Mouse (Mus musculus): ENCODE results near the gene Ifnar1. TPM values are rescaled to one million over a fixed set of nuclear protein-coding genes. Genes with fewer than 3 reads are reported as not detected.
A peak's percentile ranks its signal among the peaks of the same experiment; 100 is the strongest.

The Ifnar1 gene
- total RNA-seq, 2 experiments from 2014 or later: 66.2 to 78.5 TPM

DNA sequence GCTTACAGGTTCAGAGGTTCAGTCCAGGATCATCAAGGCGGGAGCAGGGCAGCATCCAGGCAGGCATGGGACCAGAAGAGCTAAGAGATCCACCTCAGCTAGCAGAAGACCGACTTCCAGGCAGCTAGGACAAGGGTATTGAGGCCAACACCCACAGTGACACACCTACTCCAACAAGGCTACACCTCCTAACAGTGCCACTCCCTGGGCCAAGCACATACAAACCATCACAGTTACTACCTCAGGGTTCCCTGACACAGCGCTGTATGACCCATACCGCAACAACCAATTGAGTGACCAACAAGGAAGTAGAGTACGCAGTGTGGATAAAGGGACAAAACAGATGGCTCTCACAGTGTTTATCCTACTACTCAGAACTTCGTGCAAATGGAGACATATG, 51.3 kb downstream of the Ifnar1 start:
- no peak for ATAC-seq (ENCODE audit: poor library complexity, severe bottlenecking)

DNA sequence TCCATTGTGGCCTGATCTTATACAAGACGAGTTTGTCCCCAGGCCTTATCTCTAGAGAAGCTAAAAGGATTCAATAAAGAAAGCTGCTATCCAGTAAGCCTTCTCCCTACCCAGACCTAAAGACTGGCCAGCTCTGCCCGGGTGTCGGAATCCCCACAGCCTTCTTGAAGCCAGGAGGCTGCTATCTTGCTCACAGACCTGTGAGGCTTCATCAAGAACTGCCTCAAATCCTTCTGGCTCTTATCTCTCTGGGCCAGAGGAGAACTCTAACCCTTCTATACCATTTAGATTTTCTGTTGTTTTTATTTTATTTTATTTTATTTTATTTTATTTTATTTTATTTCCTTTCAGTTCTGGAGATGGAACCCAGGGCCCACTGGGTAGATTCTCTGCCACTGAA, 52.0 kb downstream of the Ifnar1 start:
- ATAC-seq (ENCODE audit: poor library complexity, severe bottlenecking): no peak

DNA sequence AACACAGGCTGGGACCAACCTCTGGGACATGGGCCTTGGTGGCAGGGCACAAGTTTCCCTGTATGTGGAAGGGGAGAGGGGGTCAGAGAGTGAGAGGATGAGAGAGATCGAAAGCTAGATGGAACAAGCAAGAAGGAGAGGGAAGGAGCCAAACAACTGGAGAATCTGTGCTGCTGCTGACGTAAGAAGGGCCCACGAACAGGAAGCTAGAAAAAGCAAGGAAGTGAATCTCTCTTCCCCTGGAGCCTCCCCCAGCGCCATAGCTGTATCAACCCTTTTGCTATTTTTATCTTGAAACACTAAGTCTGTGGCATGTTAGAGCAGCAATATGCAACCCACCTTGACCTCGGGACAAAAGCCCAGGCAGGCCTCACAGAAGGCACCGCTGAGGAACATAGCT, 53.0 kb downstream of the Ifnar1 start:
- peak; percentile 79 for ATAC-seq (ENCODE audit: poor library complexity, severe bottlenecking)

DNA sequence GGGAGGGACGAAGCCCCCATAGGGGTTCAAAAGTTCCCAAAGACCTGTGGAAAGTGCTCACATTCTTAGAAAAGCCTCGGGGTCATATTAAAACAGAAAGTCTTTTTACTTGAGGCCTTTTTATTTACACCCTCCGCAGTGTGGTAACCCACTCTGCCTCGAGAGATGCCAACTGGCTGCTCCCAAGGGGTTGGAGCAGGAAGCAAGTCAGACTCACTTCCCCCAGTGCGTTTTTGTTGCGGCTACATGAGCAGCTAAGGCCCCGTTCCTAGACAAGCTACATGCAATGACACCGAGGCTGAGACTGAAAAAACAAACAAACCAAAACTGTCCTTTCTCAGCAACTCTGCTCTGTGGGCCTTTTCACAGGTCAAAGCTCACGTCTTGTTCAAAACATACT, 53.5 kb downstream of the Ifnar1 start:
- ATAC-seq (ENCODE audit: poor library complexity, severe bottlenecking): peak; percentile 56

DNA sequence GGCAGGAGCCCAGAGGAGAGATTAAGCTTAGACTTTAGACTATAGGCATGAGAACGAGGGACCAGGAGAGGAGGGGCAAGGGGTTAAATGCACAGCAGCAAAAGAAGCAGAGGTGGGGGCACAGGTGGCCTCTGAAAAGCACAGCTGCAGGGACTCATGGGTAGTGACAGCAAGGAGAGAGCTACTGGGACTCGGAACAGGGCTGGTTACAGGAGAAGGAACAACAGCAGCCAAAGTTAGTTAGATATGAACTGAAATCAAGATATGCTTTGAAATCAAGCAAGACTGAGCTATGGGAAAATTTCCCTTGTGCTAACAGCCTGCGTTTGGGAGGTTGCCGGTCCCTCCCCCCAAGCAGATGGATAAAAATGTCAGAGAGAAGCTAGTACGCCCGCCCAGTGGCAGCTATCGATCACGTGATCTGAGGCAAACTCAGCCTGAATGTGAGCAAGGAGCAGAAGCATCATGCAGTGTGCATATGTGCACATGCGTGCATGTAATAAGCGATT, 56.6 kb downstream of the Ifnar1 start:
- ATAC-seq (ENCODE audit: poor library complexity, severe bottlenecking): no peak

DNA sequence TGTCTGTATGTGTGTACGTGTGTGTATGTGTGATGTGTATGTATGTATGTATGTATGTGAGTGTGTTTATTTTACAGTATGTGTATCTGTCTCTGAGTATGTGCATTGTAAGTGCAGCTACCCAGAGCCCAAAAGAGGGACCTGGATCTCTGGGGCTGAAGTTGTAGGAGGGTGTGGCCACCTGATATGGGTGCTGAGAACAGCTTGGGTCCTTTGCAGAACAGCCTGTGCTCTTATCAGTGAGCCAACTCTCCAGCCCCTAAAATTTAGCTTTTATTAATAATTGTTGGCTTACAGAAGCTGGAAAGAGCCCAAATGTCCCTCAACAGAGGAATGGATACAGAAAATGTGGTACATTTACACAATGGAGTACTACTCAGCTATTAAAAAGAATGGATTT, 58.6 kb downstream of the Ifnar1 start:
- no peak for ATAC-seq (ENCODE audit: poor library complexity, severe bottlenecking)

DNA sequence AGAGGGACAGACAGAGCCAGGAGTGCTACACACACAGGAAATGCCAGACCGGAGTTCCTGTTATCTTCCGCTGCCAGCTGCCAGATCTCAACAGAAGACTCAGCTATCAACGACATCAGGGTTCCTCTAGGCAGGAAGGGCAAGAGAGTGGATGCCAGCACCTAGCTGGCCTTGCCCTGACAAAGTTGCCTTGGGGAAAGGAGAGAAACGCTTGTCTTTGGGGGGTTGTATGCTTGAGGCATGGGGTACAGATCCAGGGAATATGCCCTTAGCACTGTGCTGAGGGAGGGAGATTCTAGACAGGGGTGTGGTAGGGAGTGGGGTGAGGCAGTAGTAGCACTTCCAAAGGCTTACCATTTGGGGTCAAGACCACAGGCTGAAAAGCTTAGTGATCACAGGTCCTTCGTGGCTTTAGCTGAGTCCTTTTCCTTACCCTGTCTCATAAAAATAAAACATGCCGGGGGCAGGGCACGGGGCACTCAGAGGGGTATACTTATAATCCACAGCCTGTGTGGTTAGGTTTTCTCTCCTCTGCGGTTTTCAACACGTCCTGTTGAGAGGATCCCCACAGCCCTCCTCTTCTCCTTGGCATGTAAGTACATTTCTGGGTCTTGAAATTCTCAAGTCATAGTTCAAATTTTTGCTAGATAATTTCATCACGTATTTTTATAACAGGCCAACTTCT, 60.7 kb downstream of the Ifnar1 start:
- ATAC-seq (ENCODE audit: poor library complexity, severe bottlenecking): peak; percentile 36

DNA sequence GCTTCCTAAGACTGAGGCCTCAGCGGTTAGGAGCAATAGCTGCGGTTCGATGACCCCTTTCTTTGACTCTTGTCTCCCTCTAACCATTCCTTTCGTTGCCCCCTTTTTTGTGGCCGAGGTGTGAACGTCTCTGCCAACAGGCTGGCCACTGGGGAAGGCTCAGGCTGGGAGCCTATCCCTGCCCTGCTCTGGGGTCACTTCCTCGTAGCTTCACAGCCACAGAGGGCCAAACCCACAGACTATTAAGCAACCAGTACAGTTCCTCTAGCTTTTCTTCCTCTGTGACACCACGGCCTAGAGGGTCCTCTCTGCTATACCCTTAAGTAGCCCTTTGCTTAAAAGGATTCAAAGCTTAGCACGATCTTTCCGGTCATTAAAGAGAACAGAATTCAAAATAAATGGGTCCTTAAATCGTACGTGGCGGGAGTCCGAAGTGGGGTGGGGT, 61.4 kb downstream of the Ifnar1 start:
- ATAC-seq (ENCODE audit: poor library complexity, severe bottlenecking): peak; percentile 78

DNA sequence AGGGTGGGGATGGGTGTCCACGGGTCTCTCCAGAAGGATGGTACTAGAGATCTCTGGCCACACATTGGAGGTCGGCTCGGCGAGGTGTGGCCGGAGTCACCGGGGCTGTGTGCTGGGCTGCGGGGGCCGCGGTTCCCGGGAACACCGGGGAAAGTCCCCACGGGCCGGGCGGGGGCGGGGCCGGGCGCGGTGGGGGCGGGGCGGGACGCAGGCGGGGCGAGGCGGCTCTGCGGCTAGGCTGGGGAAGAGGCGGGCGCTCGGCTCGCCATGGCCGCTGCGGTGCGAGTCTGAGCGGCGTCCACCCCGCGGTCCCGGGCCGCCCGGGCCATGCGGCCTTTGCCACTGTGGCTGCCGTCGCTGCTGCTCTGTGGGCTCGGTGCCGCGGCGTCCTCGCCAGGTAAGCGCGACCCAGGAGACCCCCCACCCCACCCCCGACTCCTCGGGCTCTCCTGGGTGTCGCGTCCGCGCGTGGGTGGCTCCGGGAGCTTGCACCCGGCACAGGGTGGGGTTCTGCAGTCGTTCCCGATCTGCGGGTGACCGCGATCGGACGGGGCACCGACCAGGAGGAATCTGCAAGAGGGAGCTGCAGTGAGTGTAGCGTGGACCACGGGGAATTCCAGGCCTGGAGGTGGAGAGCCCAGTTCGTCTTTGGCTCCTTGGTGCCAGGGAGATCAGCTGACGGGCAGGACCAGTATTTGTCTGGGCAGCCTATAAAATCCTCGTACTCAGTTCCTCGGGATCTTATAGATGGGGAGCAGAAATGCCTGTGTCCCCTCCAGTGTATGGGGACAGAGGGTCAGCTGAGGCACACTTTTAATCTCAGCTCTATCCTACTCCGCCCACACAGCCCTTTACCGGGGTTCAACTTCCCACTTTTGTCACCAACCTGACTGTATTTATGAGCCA, 62.1 kb downstream of the Ifnar1 start, which contains the start of gene Ifngr2:
Ifngr2 (plus strand) TSS at position 237 of the 906 bp plus-strand sequence.
- ATAC-seq (ENCODE audit: poor library complexity, severe bottlenecking): peak; percentile 51

DNA sequence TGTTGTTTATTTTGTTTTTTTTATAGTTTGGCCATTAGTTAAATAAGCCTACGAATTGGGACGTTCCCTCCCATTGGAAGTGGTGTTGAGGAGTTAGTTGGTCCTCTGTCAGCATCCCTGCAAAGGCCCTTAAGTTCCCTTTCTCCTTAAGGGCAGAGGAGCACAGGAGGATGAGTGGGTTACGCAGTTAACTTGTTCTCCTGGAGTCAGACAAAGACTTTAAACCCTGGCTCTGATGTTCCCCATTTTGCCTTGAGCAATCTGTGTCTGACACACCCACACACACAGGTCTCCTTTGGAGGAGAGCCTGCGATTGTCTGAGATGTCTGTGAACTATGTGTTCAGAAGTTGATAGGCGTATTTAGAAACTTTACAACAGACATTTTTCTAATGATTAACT, 62.9 kb downstream of the Ifnar1 start:
- peak; percentile 47 for ATAC-seq (ENCODE audit: poor library complexity, severe bottlenecking)

DNA sequence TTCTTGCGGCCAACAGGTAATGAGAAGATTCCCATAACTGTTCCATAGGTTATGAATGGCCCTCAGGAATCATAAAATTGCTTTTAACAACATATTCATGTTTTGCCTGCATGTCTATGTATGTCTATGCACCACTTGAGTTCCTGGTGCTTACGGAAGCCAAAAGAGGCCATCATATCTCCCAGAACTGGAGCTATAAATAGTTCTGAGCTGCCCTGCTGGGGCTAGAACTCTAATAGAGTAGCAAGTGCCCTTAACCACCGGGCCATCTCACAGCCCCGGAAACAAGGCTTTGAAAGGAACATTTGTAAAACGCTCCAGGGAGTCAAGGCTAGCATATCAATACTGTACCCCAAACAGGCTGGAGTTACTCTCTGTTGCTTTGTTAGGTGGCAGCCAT, 63.5 kb downstream of the Ifnar1 start:
- ATAC-seq (ENCODE audit: poor library complexity, severe bottlenecking): no peak

DNA sequence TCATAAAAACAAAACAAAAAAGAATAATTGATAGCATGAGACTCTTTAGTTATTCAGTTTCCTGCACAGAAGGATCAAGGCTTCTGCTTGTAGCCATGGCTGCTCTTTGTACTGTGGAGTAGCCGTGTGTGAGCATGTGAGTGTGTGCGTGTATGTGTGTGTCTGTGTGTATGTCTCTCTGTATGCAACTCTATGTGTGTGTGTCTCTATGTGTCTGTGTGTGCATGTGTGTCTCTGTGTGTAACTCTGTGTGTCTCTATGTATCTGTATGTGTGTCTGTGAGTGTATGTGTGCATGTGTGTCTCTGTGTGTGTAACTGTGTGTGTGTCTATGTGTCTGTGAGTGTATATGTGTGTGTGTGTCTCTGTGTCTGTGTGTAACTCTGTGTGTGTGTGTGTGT, 64.0 kb downstream of the Ifnar1 start:
- no peak for ATAC-seq (ENCODE audit: poor library complexity, severe bottlenecking)

DNA sequence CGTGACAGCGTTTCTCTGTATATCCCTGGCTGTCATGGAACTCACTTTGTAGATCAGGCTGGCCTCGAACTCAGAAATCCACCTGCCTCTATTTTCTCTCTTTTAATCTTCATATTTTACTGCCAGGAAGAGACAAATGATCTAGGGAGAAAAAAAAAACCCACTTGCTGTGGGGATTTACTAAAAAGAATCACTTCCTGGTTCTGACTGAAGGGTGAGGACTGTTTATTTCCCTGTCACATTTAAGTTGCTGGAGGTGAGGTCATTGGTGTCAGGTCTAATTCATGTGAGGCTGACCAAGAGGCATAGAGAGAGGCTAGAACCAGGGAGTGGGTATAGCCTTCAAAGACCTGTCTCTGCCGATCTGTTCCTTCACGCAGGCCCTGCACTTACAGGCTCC, 64.6 kb downstream of the Ifnar1 start:
- ATAC-seq (ENCODE audit: poor library complexity, severe bottlenecking): no peak

DNA sequence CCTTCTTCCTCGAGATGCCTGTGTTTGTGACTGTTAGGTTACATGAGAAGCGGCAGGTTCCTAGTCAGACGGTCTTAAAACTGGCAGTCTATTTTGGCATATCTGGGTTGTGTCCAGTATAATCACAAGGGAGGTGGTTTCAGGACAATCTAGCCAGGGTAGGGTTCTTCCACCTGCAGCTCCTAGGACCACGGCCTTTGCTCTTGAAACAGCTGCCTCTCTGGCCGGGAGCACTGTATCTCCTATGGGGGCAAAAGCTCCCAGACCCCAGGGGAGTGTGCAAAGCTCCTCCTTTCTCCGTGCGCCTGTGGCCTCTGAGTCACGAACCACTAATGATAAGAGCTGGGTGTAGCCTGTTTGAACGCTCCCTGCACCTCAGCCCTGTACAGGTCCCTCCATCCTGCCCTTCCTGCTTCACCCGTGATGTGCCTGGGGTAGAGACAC, 66.1 kb downstream of the Ifnar1 start:
- no peak for ATAC-seq (ENCODE audit: poor library complexity, severe bottlenecking)

DNA sequence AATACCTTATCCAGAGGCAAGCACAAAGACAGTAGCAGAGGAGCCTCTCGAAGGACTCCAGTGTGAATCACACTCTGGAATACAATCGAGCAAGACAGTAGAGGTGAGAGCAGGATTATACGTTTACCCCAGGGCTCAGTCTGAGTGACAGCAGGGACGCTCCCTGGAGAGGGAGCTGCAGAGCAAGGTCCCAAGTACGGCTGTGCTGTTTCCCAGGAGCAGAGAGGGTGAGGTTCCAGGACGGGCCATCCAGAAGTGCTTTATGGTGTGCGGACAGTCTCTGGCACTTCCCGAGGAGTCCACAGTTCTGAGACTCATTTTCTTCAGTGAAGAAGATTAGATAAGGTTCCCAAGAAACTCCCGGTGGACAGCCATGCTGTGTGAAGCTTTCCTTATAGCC, 67.0 kb downstream of the Ifnar1 start:
- ATAC-seq (ENCODE audit: poor library complexity, severe bottlenecking): no peak

DNA sequence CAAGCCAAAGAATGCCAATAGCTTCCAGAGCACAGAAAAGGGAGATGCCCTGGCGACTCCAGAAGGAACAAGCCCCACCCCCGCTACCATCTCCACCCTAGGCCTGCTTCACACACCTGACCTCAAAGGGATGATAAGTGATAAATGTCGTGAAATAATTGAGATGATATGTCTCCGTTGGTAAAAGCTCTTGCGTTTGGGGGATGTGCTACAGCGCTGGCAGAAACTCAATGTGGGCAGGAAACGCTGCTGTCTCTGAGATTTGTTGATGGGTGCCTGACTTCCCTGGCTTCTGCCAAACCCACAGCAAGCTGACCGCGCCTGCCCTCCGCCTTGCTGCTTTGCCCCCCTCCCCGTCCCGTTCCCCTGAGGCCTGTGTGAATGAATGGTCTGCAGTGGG, 68.6 kb downstream of the Ifnar1 start:
- 0 out of 2 replicates have a peak, but pooled peaks have one; percentile 20 for ATAC-seq (ENCODE audit: poor library complexity, severe bottlenecking)

DNA sequence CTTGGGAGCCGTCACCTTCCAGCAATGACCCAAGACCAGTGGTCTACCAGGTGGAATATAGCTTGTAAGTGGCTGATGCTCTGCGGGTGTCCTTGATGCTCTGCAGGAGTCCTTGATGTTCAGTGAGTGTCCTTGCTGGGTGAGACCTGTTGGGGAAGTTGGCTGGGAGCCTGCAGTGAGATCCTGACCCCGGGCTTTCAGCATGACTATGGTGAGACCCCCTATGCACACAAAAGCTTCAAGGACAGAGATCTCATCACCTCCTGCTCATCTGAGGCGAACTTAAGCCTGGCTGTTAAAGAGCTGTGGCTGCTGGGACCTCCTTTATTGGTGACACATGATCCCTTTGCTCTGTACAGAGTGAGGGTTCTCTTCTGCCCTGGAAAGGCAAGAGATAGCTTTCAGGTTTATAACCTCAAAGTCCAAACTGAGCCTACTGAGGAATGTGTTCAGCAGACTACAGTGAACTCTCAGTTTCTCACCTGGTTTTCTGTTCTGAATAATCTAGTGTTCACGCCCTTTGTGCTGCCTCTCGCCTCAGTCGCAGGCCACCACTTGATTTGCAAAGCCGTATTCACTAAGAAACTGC, 70.1 kb downstream of the Ifnar1 start:
- no peak for ATAC-seq (ENCODE audit: poor library complexity, severe bottlenecking)

DNA sequence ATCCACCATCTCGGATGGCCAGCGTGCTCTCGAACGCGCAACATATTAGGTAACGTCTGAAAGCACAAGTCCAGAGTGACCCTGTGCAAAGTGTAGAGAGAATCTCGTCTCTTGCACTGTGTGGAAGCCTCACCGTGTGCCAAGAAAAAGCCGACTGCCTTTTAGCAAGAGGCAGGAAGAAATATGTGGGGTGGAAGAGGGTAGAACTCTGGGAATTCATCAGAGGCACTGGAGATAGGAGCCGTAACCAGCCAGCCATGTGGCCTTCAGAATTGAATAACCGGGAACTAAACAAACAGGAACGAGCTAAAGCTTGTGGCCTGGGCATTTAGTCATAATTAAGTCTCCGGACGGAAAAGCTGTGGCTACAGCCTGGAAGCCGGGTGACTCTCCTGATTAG, 71.6 kb downstream of the Ifnar1 start:
- ATAC-seq (ENCODE audit: poor library complexity, severe bottlenecking): no peak
